In the genomic region with DNA sequence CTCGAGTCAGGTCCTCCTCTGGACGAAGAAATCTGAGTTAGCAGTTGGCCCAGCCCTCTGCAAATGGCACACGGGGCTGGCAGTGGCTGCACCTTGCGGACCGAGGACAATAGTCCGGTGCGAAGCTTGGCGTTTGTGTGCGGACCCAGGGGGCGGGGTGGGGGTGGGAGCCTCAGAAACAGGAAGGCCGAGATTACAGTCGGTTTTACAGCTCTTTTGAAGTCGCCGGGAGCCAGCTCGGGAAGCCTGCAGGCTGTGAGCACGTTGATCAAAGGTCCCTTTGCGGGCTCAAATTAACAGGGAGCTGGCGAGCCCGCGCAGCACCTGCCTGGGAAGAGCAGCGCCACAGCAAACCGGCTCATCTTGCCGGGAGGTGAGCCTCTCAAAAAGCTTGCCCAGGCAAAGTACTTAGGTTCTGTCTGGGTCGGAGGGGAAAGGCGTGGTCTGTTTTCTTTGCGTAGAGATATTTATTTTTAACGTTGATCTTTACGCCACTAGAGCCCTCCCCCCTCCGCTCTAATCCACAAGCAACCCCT, we compare ENCODE assay signal across 8 mouse cellular contexts. TPM values are rescaled to one million over a fixed set of nuclear protein-coding genes. Genes with fewer than 3 reads are reported as not detected.
DNase-seq lines count a peak whose midpoint lies in the region; ATAC-seq and TF ChIP-seq lines count a peak whose summit lies in the region.

No protein-coding gene starts in this region.

- peak; percentile 51; the same call in 1 of the 2 replicates for TF ChIP-seq EP300 in ES-Bruce4 (IDR thresholded peaks at IDR 0.05; ENCODE audit: insufficient read depth, low read depth, low read length)

- under 1% methylated on average over 29 of the region's 29 CpGs for WGBS in lung, embryonic 15.5 days
- 3% methylated on average over 29 of the region's 29 CpGs for WGBS in stomach, embryonic 14.5 days

- ATAC-seq in lung, embryonic 15.5 days (ENCODE audit: borderline replicate concordance, extremely low read depth, low FRiP score, low TSS enrichment) = peak; percentile 38; the same call in 1 of the 2 replicates
- peak; percentile 70 for ATAC-seq in stomach, embryonic 14.5 days (ENCODE audit: insufficient number of reproducible peaks, insufficient read depth, low FRiP score, low read depth)

- no peaks in the 10 kb centered on the region for H3K9me3 ChIP-seq in ES-Bruce4 (replicated peaks; ENCODE audit: control insufficient read depth, insufficient read depth, low read length, poor library complexity, severe bottlenecking)
- no peaks in the 10 kb centered on the region for H3K9me3 ChIP-seq in lung, embryonic 15.5 days
- H3K9me3 ChIP-seq in stomach, embryonic 14.5 days (ENCODE audit: control insufficient read depth, low read depth, low read length) = no peaks in the 10 kb centered on the region

- no peaks in the 10 kb centered on the region for H3K27me3 ChIP-seq in ES-Bruce4 (ENCODE audit: control insufficient read depth, insufficient read depth, low read length, poor library complexity, severe bottlenecking)
- H3K27me3 ChIP-seq in lung, embryonic 15.5 days = no peaks in the 10 kb centered on the region
- no peaks in the 10 kb centered on the region for H3K27me3 ChIP-seq in stomach, embryonic 14.5 days (ENCODE audit: control insufficient read depth, insufficient read depth, low read length)

- no peak for TF ChIP-seq POLR2A in ES-Bruce4 (IDR thresholded peaks at IDR 0.05; ENCODE audit: insufficient read depth, low read length)

- no peak for TF ChIP-seq CTCF in ES-Bruce4 (IDR thresholded peaks at IDR 0.05; ENCODE audit: low read depth, low read length)

- H3K27ac ChIP-seq in ES-Bruce4 (ENCODE audit: insufficient read depth, low read length) = peak overlapping the region; percentile 78
- H3K27ac ChIP-seq in lung, embryonic 15.5 days = no peak overlapping the region
- peak overlapping the region; percentile 33; the same call in 1 of the 2 replicates for H3K27ac ChIP-seq in stomach, embryonic 14.5 days (ENCODE audit: low read length)

- H3K4me2 ChIP-seq in lung, embryonic 15.5 days = peak overlapping the region; percentile 85
- H3K4me2 ChIP-seq in stomach, embryonic 14.5 days (replicated peaks; ENCODE audit: low read depth, low read length) = peak overlapping the region; percentile 63

- H3K4me3 ChIP-seq in ES-Bruce4 (ENCODE audit: low read depth, low read length) = peak overlapping the region; percentile 64
- H3K4me3 ChIP-seq in lung, embryonic 15.5 days = peak overlapping the region; percentile 41
- H3K4me3 ChIP-seq in stomach, embryonic 14.5 days (ENCODE audit: low read depth, low read length) = peak overlapping the region; percentile 28

- H3K4me1 ChIP-seq in ES-Bruce4 (ENCODE audit: control insufficient read depth, insufficient read depth, low read length) = peaks cover 4% of the 10 kb centered on the region
- H3K4me1 ChIP-seq in lung, embryonic 15.5 days = peaks cover 10% of the 10 kb centered on the region
- H3K4me1 ChIP-seq in stomach, embryonic 14.5 days (ENCODE audit: control insufficient read depth, insufficient read depth, low read length) = 0 out of 2 replicates have a peak, but pooled peaks cover 3% of the 10 kb centered on the region

- peaks cover 5% of the 10 kb centered on the region for H3K36me3 ChIP-seq in ES-Bruce4 (ENCODE audit: control insufficient read depth, insufficient read depth, low read length, poor library complexity, severe bottlenecking)
- H3K36me3 ChIP-seq in lung, embryonic 15.5 days = peaks cover 5% of the 10 kb centered on the region; the same call in 1 of the 2 replicates
- no peaks in the 10 kb centered on the region for H3K36me3 ChIP-seq in stomach, embryonic 14.5 days (ENCODE audit: control insufficient read depth, insufficient read depth, low read length)

- DNase-seq in adrenal gland, postnatal 14 days = peak; percentile 57
- DNase-seq in heart, adult 18-20 months = peak; percentile 31 to 48
- peak; percentile 58 for DNase-seq in kidney, adult 11 months
- no peak for DNase-seq in gastrocnemius, postnatal 4 days (ENCODE audit: low spot score in 2 of 2)
- no peak for DNase-seq in gastrocnemius, adult 8-10 months (ENCODE audit: low spot score in 2 of 2)

- peak overlapping the region; percentile 78 for H3K9ac ChIP-seq in ES-Bruce4 (ENCODE audit: low read depth, poor library complexity, severe bottlenecking)
- peak overlapping the region; percentile 38 for H3K9ac ChIP-seq in lung, embryonic 15.5 days
- 0 out of 2 replicates have a peak overlapping the region, but pooled peaks have one; percentile 6 for H3K9ac ChIP-seq in stomach, embryonic 14.5 days (replicated peaks; ENCODE audit: low read depth, low read length)

RNA-seq across cellular contexts. Expression of a gene that starts 18.8 kb away (rescaled TPM):
- polyA plus RNA-seq in ES-Bruce4 (2011; ENCODE audit: insufficient read depth, insufficient read length, low read depth, missing spikeins) = 218 and 227 TPM in 2 replicates
- 45.9 and 50.8 TPM in 2 replicates for total RNA-seq in adrenal gland, postnatal 14 days (2021)
- total RNA-seq in heart, adult 18-20 months (2021) = 1 to 10 TPM; 2.6 to 4.6 TPM
- 63.6 and 72.3 TPM in 2 replicates for polyA plus RNA-seq in lung, embryonic 15.5 days (2015; fragmentation: Nextera tagmentation; extraction: Ambion mirVana)
- polyA plus RNA-seq in stomach, embryonic 14.5 days (2014; fragmentation: Nextera tagmentation; extraction: Ambion mirVana) = 65.0 and 66.5 TPM in 2 replicates
- total RNA-seq in gastrocnemius, postnatal 4 days (2021) = 10 to 100 TPM; 16.3 to 18.6 TPM
- total RNA-seq in gastrocnemius, adult 8-10 months (2022) = 1 to 10 TPM; 5.6 to 7.2 (median 5.9) TPM

Comparison
In these comparisons a context has a peak if more than half of its experiments do, and no peak if none do; other contexts are left out.
1. H3K9ac ChIP-seq: peak in every context shown above with its lines; median percentile 78 in ES-Bruce4; 38 in lung, embryonic 15.5 days; 6 in stomach, embryonic 14.5 days.
2. DNase-seq: peak in adrenal gland, postnatal 14 days (single experiment), heart, adult 18-20 months (2 of 2) and kidney, adult 11 months (single experiment); none in gastrocnemius, postnatal 4 days (0 of 2) and gastrocnemius, adult 8-10 months (0 of 2).
3. Peak in every context shown above with its lines, with median percentiles within 50 percentile points of each other: H3K4me3 ChIP-seq.